Mouse (Mus musculus): Measurements from ENCODE around the gene Bak1.

The Bak1 gene

GRCm38 (mm10) chr17:27028909-27029308 is at the start of gene Bak1:
Gene Bak1 (minus strand): TSS chr17:27029009.
- DNase-seq: no peak

- DNase-seq: no peak
These were observed 49.7 kb upstream of the Bak1 start for GRCm38 (mm10) chr17:27078499-27078898.

DNA sequence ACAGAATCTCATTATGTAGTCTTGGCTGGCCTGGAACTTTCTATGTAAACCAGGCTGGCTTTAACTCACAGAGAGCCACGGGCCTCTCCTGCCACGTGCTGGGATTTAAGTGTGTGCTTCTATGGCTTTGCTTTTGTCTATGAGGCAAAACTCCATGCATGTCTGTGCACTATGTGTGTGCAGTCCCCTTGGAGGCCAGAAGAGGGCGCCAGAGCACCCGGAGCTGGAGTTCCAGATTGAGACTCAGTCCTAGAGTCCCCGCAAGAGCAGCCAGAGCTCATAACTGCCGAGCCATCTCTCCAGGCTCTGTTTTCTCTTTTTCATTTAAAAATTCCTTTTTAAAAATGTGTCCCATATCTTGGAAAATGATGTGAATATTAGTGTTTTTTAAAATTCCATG is 49.1 kb upstream of the Bak1 start:
- DNase-seq: no peak

DNA sequence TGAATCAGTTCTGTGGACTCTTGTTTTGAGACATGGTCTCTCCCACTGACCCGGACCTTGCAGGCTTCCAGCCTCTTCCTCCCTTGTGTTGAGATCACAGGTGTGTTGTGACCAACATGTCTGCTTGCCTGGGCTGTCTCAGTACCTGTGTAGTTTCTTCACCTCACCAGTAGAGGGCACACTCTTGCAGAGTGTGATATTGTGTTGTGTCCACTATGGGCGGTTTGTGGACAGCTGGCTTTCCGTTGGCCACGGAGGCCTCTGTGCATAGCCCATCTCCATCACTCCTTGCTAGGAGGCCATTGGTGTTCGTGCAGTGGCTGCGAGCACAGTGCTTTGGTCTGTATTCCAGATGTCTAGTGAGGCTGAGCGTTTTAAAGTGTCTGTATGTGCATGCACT is 48.3 kb upstream of the Bak1 start:
- no peak for DNase-seq

DNA sequence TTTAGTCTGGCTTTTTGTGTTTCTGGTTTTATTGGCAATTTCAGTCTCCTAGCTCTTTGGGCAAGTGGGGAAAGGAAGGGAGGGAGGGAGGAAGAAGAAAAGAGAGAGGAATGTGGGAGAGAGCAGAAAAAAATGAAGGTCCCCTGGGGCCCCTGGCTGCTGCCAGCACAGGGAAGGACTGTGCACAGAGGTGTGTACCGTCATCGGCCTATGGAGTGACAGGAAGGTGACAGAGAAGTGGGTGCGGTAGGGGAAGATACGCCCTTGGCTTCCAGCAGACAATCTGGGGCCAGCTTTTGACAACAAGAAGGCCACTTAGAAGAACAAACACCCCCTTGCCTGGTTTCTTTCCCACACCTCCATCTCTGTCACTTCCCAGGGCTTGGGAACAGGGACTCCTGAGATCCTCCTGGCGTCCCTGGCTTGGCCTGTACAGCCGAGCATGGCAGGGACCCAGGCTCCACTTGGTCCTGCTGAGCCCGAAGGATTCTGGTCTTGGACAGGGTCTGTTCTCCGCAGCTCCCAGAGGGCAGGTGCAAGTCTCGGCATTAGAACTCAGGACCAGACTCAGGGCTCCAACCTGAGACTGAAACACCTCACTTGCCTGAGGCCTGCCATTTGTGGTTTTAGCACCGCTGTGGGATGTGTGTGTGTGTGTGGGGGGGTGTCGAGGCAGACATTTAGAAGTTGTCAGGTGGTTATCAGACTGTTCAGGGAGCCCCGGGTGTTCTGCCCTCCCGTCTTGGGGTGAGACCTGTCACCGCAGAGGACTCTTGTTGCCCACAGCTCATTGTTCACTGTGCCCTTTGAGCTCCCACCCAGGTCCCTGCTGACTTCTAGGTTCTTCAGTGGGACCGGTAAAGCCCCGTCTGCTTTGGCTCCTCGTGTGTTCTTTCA is 46.3 kb upstream of the Bak1 start:
- DNase-seq: no peak

GRCm38 (mm10) chr17:27074236-27074635 is 45.4 kb upstream of the Bak1 start:
- no peak for DNase-seq

- no peak for DNase-seq
These were observed 45.0 kb upstream of the Bak1 start for GRCm38 (mm10) chr17:27073778-27074177.

DNA sequence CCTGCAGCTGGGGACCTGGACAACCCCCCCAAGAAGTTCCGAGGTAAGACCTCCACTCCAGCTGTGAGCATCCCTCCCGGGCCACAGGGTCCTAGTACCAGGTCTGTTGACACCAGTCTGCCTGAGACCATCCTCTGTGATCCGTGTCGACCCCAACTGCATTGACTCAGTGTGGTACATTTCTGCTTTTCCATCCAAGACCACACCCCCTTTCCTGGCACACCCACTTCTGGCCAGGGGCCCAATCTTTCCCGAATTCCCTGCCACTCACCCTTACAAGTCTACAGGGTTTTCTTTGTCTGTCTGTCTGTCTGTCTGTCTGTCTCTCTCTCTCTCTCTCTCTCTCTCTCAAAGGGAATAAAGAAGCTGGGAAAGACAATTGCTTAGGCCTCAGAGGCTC is 44.3 kb upstream of the Bak1 start:
- no peak for DNase-seq

DNA sequence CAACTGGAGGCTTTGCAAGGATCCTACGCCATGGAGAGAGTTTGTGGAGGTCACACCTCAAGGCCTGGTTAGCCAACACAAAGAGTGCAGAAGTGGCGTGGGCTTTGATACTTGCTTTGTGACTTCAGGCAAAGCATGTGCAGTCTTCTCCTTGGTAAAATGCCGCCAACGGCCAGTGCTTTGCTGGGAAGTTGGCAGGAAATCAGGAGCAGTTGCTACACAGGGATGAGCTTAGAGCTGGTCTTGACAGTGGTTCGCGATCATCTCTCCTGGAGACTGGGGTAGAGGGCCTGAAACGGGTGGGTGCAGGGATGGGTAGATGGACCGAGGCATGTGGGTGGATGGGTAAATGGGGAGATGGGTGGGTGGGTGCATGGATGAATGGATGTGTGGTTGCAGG is 43.6 kb upstream of the Bak1 start:
- no peak for DNase-seq

DNA sequence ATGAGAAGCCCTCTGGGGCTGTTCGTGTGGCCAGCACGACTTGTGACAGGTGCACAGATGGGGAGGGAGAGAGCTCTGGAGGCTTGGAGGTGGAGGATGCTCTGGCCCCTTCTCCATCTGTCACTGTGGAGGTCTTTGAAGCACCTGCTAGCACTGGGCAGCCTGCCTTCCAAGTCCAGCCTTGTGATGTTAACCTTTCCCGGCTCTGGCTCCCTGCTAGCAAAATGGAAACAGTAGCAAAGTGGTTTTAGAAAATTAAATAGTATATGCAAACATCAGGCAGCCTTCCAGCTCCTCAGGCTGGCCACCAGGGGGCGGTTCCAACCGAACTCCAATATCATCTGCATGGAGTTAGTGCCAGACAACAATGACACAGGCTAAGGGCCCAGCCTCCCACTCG is 42.8 kb upstream of the Bak1 start:
- DNase-seq: peak; percentile 57

GRCm38 (mm10) chr17:27070913-27071312 is 42.1 kb upstream of the Bak1 start:
- no peak for DNase-seq

- DNase-seq: no peak
These were observed 40.3 kb upstream of the Bak1 start for GRCm38 (mm10) chr17:27069071-27069470.

- no peak for DNase-seq
These were observed 37.3 kb upstream of the Bak1 start for GRCm38 (mm10) chr17:27066065-27066464.

DNA sequence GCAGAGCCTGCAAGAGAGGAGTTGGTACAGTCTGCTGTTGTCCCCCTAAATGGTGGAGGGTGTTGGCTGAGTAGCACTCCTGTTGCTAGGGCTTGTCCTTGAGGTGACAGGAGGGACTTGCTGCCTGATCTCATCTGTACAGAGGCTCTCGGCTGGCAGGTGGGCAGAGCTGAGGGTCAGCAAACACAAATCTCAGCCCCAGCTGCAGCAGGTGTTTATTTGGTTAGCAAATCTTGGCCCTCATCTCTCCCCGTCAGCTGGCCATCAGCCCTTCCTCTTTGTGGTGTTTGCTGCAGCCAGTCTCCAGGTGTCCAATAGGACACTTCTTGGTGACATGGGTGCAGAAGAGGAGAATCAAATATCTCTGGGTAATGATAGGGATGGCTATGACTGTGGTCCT is 35.4 kb upstream of the Bak1 start:
- no peak for DNase-seq

GRCm38 (mm10) chr17:27063717-27064116 is 34.9 kb upstream of the Bak1 start:
- DNase-seq: no peak

DNA sequence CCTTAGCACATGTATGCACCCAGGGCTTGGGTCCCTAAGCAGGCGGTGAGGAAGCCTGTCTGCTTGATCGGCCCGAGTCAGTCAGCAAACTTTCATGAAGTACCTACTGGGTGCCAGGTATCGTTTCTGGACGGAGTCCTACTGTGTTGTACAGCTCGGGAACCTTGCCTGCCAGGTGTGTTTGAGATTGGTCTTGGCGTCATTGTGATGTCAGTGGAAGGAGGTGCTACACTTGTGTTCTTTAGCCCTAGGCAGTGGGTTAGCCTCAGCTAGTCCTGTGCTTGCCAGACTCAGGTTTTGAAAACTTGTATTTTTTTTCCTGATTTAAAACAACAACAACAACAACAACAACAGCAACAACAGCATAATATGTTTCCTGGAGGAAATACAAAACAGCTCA is 33.9 kb upstream of the Bak1 start:
- DNase-seq: no peak

GRCm38 (mm10) chr17:27061727-27062126 is 32.9 kb upstream of the Bak1 start:
- DNase-seq: no peak

- no peak for DNase-seq
These were observed 31.9 kb upstream of the Bak1 start for GRCm38 (mm10) chr17:27060698-27061097.

- DNase-seq: no peak
These were observed 28.8 kb upstream of the Bak1 start for GRCm38 (mm10) chr17:27057517-27058055.

DNA sequence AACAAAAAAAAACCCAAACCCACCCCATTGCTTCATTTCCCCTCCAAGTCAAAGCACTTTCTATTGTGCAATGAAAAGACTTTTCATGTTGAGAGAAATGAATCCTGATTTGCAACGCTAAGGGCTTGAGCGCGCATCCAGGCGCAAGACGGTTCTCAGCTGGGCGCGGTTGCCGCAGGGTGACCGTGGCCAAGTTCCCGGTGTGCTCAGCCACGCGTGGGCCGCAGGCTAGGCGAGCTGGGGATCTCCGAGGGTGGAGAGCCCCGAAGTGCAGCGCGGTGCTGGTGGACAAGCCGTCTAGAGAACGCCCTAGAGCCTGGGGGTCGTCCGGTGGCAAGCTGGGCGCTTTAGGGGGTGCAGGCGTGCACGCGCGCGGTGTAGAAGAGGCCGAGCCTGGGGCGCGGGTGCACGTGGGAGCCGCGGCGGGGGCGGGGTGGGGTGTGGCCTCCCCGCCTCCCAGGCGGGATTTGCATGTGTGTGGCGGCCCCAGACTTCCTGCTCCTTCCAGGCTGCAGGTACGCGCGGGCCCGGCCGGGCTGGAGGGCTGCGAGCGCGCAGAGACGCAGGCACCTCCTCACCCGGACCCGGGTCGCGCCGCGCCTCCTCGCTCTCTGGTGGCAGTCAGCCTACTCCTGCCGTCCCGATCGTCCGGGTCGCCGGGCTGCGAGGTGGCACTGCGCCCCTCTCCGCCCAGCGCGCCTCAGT is 28.2 kb upstream of the Bak1 start, which contains the start of gene Itpr3:
Gene Itpr3 (plus strand): TSS at position 493 of the 705 bp plus-strand sequence.
- no peak for DNase-seq

DNA sequence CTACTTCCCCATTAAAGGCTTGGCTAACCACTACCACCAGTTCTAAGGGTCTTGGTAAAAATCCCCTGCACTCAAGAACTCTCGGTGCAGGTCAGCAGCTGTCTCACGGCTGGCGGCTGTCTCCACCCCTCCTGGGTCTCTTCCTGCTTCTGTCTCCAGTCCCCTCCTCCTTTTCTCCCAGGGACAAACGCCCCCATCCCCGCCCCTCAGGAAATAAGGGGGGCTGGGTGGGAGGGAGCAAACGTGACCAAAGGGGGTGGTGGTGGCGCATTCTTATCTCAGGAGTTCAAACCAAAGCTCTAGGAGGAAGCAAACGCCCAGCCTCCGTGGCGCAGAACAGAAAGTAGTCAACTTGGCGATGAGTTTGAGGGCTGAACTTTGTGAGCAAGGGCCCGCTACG is 27.4 kb upstream of the Bak1 start:
- no peak for DNase-seq

DNA sequence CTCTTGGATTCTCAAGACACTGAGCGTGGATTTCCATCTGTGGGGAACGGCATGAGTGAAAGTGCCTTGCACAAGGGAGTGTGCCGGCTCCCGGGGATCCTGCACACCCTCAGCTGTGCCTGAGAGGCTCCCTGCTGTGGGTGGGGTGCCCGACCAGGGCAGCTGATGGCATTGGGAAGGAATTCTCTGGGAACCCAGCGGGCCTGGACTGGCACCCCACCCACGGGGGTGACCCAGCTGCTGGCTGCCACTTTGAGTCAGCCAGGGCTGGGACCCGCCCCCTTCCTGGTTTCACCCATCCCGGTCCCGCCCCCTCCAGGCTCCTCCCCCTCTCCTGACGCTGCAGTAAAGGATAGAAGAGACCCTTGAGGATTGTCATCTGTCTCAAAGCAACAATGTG is 22.7 kb upstream of the Bak1 start:
- DNase-seq: no peak

DNA sequence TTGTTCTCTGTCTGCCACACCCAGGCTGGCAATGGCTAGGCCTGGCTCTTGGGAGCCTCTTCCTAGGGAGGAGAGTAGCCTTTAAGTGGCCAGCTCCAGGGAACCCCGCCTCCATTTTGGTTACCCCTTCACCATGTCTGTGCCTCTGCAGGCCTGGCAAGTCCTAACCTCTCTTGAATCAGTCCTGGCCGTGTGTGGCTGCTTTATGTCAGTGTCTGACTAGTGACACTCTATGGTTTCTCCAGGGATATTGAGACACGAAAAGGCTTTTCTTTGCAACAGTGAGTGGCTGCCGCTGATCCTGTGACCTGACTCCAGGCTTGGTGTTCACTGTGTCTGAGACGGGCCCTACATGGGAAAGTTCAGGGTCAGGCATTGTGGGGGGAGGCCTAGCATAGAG is 22.0 kb upstream of the Bak1 start:
- DNase-seq: no peak
